Mouse (Mus musculus) lung, postnatal 25 days (tissue): ENCODE results near the gene Hist1h2an.
A peak's percentile ranks its signal among the peaks of the same experiment; 100 is the strongest.
"Not testable (repeated sequence)": the region's sequence is repeated elsewhere in the genome, so short reads cannot be mapped to it uniquely, and the experiment has no call there.

Experiments
- DNase-seq: peaks from one replicate; pipeline ENCODE4 v3.0.0; 2022; ENCODE audit warnings: low spot score

The Hist1h2an gene

GRCm38 (mm10) chr13:21783255-21783617, 3.8 kb downstream of the Hist1h2an start, which contains the start of gene Hist1h3i:
Gene Hist1h3i, minus strand, starts transcription at chr13:21783370.
- peak; percentile 85 for DNase-seq

- not testable (repeated sequence) for DNase-seq
These were observed 4.4 kb downstream of the Hist1h2an start for GRCm38 (mm10) chr13:21782361-21783254.

GRCm38 (mm10) chr13:21781639-21782038, 5.4 kb downstream of the Hist1h2an start:
- DNase-seq = no peak

- DNase-seq = no peak
These were observed 5.9 kb downstream of the Hist1h2an start for GRCm38 (mm10) chr13:21781021-21781555.

- peak; percentile 34 for DNase-seq
These were observed 7.0 kb downstream of the Hist1h2an start, which contains the start of gene Hist1h1b for GRCm38 (mm10) chr13:21779767-21780731. Gene Hist1h1b, minus strand, starts transcription at chr13:21780625.

- peak; percentile 91 for DNase-seq
These were observed 7.9 kb downstream of the Hist1h2an start for GRCm38 (mm10) chr13:21778814-21779766.

GRCm38 (mm10) chr13:21755707-21756106, 31.3 kb downstream of the Hist1h2an start:
- no peak for DNase-seq

- DNase-seq = not testable (repeated sequence)
These were observed 32.6 kb downstream of the Hist1h2an start for GRCm38 (mm10) chr13:21754294-21755001.

- peak; percentile 91 for DNase-seq
These were observed 33.3 kb downstream of the Hist1h2an start, which contains the start of the genes Hist1h2ak and Hist1h2bn for GRCm38 (mm10) chr13:21753524-21754285. Gene Hist1h2ak, minus strand, starts transcription at chr13:21753827. Gene Hist1h2bn, plus strand, starts transcription at chr13:21754123.

- no peak for DNase-seq
These were observed 33.9 kb downstream of the Hist1h2an start for GRCm38 (mm10) chr13:21753051-21753523.

GRCm38 (mm10) chr13:21752356-21752755, 34.7 kb downstream of the Hist1h2an start:
- no peak for DNase-seq

GRCm38 (mm10) chr13:21751827-21752226, 35.2 kb downstream of the Hist1h2an start:
- no peak for DNase-seq

- DNase-seq = no peak
These were observed 35.6 kb downstream of the Hist1h2an start for GRCm38 (mm10) chr13:21751417-21751816.

GRCm38 (mm10) chr13:21750159-21751017, 36.6 kb downstream of the Hist1h2an start, which contains the start of gene Hist1h4k:
Gene Hist1h4k, minus strand, starts transcription at chr13:21750505.
- DNase-seq = peak; percentile 89

- no peak for DNase-seq
These were observed 37.4 kb downstream of the Hist1h2an start for GRCm38 (mm10) chr13:21749387-21750158.

GRCm38 (mm10) chr13:21745006-21745405, 42.0 kb downstream of the Hist1h2an start:
- no peak for DNase-seq
